Mouse (Mus musculus) left cerebral cortex, postnatal 4 days (tissue): ENCODE measurements around the gene Runx3. TPM values are rescaled to one million over a fixed set of nuclear protein-coding genes. Genes with fewer than 3 reads are reported as not detected.
"Not testable (repeated sequence)": the region's sequence is repeated elsewhere in the genome, so short reads cannot be mapped to it uniquely, and the experiment has no call there.

Experiments used
- DNase-seq: peaks from one replicate; pipeline ENCODE4 v3.0.0-alpha.2; 2022
- intact Hi-C: fragments of 180-260 bp; cut with DNase I; formaldehyde crosslinking; loops from one replicate; pipeline ENCODE4 v1.15.1; 2025
- total RNA-seq, 2 experiments: library from RNA; stranded (reverse); gene quantifications; 2 replicates each; pipeline ENCODE4 v1.2.3; 2021

Runx3 gene
- total RNA-seq, 2 experiments from 2014 or later = 0.08 TPM; not detected in 1

GRCm38 (mm10) chr4:135167816-135168527, 47.5 kb downstream of the Runx3 start:
- intact Hi-C loops = no loop called here
- no peak for DNase-seq

GRCm38 (mm10) chr4:135169096-135169495, 48.6 kb downstream of the Runx3 start:
- no peak for DNase-seq
- intact Hi-C loops = no loop called here

GRCm38 (mm10) chr4:135169501-135169900, 49.0 kb downstream of the Runx3 start:
- DNase-seq = no peak
- intact Hi-C loops = no loop called here

- no peak for DNase-seq
- intact Hi-C loops = no loop called here
Observed at GRCm38 (mm10) chr4:135171304-135171875, 50.9 kb downstream of the Runx3 start.

- intact Hi-C loops = no loop called here
- peak; percentile 29 for DNase-seq
Observed at GRCm38 (mm10) chr4:135175406-135176120, 55.1 kb downstream of the Runx3 start.

GRCm38 (mm10) chr4:135177568-135177967, 57.1 kb downstream of the Runx3 start:
- intact Hi-C loops = no loop called here
- DNase-seq = no peak

GRCm38 (mm10) chr4:135179077-135179481, 58.6 kb downstream of the Runx3 start:
- peak; percentile 41 for DNase-seq

GRCm38 (mm10) chr4:135181819-135182218, 61.4 kb downstream of the Runx3 start:
- intact Hi-C loops = no loop called here

More at GRCm38 (mm10) chr4:135179077-135179481, 58.6 kb downstream of the Runx3 start:
- intact Hi-C loops = no loop called here

GRCm38 (mm10) chr4:135184277-135184676, 63.8 kb downstream of the Runx3 start:
- DNase-seq, intact Hi-C loops: not testable (repeated sequence)

More at GRCm38 (mm10) chr4:135181819-135182218, 61.4 kb downstream of the Runx3 start:
- DNase-seq = no peak

- intact Hi-C loops = no loop called here
- no peak for DNase-seq
Observed at GRCm38 (mm10) chr4:135189452-135190008, 69.1 kb downstream of the Runx3 start.

- DNase-seq = no peak
- intact Hi-C loops = no loop called here
Observed at GRCm38 (mm10) chr4:135190364-135190763, 69.9 kb downstream of the Runx3 start.

- DNase-seq = no peak
Observed at GRCm38 (mm10) chr4:135191185-135191584, 70.7 kb downstream of the Runx3 start.

GRCm38 (mm10) chr4:135191604-135192003, 71.2 kb downstream of the Runx3 start:
- DNase-seq = no peak
- intact Hi-C loops = no loop called here

More at GRCm38 (mm10) chr4:135191185-135191584, 70.7 kb downstream of the Runx3 start:
- intact Hi-C loops = no loop called here

GRCm38 (mm10) chr4:135192841-135193240, 72.4 kb downstream of the Runx3 start:
- DNase-seq = no peak
- intact Hi-C loops = no loop called here

GRCm38 (mm10) chr4:135197857-135198256, 77.4 kb downstream of the Runx3 start:
- intact Hi-C loops = no loop called here
- no peak for DNase-seq

- intact Hi-C loops = loop anchor here (10.0 kb wide), 1 partner anchor 137 kb away; no protein-coding TSS in a partner anchor
- peak; percentile 25 for DNase-seq
Observed at GRCm38 (mm10) chr4:135201771-135202170, 81.3 kb downstream of the Runx3 start.

- intact Hi-C loops = loop anchor here (10.0 kb wide), 1 partner anchor 138 kb away; no protein-coding TSS in a partner anchor
- DNase-seq = no peak
Observed at GRCm38 (mm10) chr4:135203279-135203678, 82.8 kb downstream of the Runx3 start.

- DNase-seq = no peak
- intact Hi-C loops = loop anchor here (10.0 kb wide), 1 partner anchor 139 kb away; no protein-coding TSS in a partner anchor
Observed at GRCm38 (mm10) chr4:135203806-135204560, 83.5 kb downstream of the Runx3 start.

GRCm38 (mm10) chr4:135204666-135205065, 84.2 kb downstream of the Runx3 start:
- DNase-seq = no peak
- intact Hi-C loops = loop anchor here (10.0 kb wide), 1 partner anchor 140 kb away; no protein-coding TSS in a partner anchor

GRCm38 (mm10) chr4:135205254-135205653, 84.8 kb downstream of the Runx3 start:
- no peak for DNase-seq
- intact Hi-C loops = loop anchor here (10.0 kb wide), 1 partner anchor 140 kb away; no protein-coding TSS in a partner anchor
